ENCODE assay signal across 8 mouse cellular contexts in genomic region chr2:65818080-65818796, GRCm38 (mm10). TPM values are rescaled to one million over a fixed set of nuclear protein-coding genes. Genes with fewer than 3 reads are reported as not detected.
A peak's percentile ranks its signal among the peaks of the same experiment; 100 is the strongest.
DNase-seq lines count a peak whose midpoint lies in the region; ATAC-seq and TF ChIP-seq lines count a peak whose summit lies in the region.

No protein-coding gene starts in this region.

- TF ChIP-seq CTCF in layer of hippocampus, adult 2 months (conservative IDR thresholded peaks at IDR 0.05), result no peak

- peak overlapping the region; percentile 56; the same call in 1 of the 2 replicates for H3K27ac ChIP-seq in layer of hippocampus, adult 2 months
- H3K27ac ChIP-seq in embryonic facial prominence, embryonic 10.5 days (replicated peaks), result peak overlapping the region; percentile 70
- no peak overlapping the region for H3K27ac ChIP-seq in heart, embryonic 12.5 days (ENCODE audit: poor library complexity, severe bottlenecking)
- H3K27ac ChIP-seq in kidney, embryonic 15.5 days, result peak overlapping the region; percentile 45; the same call in 1 of the 2 replicates
- peak overlapping the region; percentile 37; the same call in 1 of the 2 replicates for H3K27ac ChIP-seq in lung, embryonic 16.5 days (ENCODE audit: low read length)

- peak overlapping the region; percentile 53 for H3K4me3 ChIP-seq in layer of hippocampus, adult 2 months
- H3K4me3 ChIP-seq in embryonic facial prominence, embryonic 10.5 days, result peak overlapping the region; percentile 32
- peak overlapping the region; percentile 26 for H3K4me3 ChIP-seq in heart, embryonic 12.5 days
- H3K4me3 ChIP-seq in kidney, embryonic 15.5 days (replicated peaks), result peak overlapping the region; percentile 28
- peak overlapping the region; percentile 36 for H3K4me3 ChIP-seq in lung, embryonic 16.5 days (ENCODE audit: low read length)

- peak overlapping the region; percentile 56 for H3K4me2 ChIP-seq in heart, embryonic 12.5 days
- peak overlapping the region; percentile 49 for H3K4me2 ChIP-seq in kidney, embryonic 15.5 days
- peak overlapping the region; percentile 46 for H3K4me2 ChIP-seq in lung, embryonic 16.5 days (ENCODE audit: low read depth, low read length)

- ATAC-seq in heart, embryonic 12.5 days (ENCODE audit: insufficient number of reproducible peaks, low FRiP score), result peak; percentile 74
- peak; percentile 81 for ATAC-seq in kidney, embryonic 15.5 days (replicated peaks; ENCODE audit: low FRiP score)
- ATAC-seq in lung, embryonic 16.5 days (ENCODE audit: low read depth), result peak; percentile 81

- no peak overlapping the region for H3K9ac ChIP-seq in heart, embryonic 12.5 days
- no peak overlapping the region for H3K9ac ChIP-seq in kidney, embryonic 15.5 days
- peak overlapping the region; percentile 45 for H3K9ac ChIP-seq in lung, embryonic 16.5 days (ENCODE audit: low read length)

- peaks cover 15% of the 10 kb centered on the region for H3K4me1 ChIP-seq in embryonic facial prominence, embryonic 10.5 days
- H3K4me1 ChIP-seq in heart, embryonic 12.5 days (replicated peaks), result no peaks in the 10 kb centered on the region
- H3K4me1 ChIP-seq in kidney, embryonic 15.5 days, result no peaks in the 10 kb centered on the region
- peaks cover 3% of the 10 kb centered on the region; the same call in 1 of the 2 replicates for H3K4me1 ChIP-seq in lung, embryonic 16.5 days (replicated peaks; ENCODE audit: control insufficient read depth, insufficient read depth, low read length)

- no peaks in the 10 kb centered on the region for H3K27me3 ChIP-seq in embryonic facial prominence, embryonic 10.5 days (replicated peaks; ENCODE audit: low read depth, poor library complexity, severe bottlenecking)
- no peaks in the 10 kb centered on the region for H3K27me3 ChIP-seq in heart, embryonic 12.5 days (replicated peaks)
- no peaks in the 10 kb centered on the region for H3K27me3 ChIP-seq in kidney, embryonic 15.5 days
- no peaks in the 10 kb centered on the region for H3K27me3 ChIP-seq in lung, embryonic 16.5 days (ENCODE audit: control insufficient read depth, insufficient read depth, low read depth, low read length)

- 41% methylated on average over 20 of the region's 20 CpGs for WGBS in embryonic facial prominence, embryonic 10.5 days
- WGBS in heart, embryonic 12.5 days, result 42% methylated on average over 20 of the region's 20 CpGs
- 36% methylated on average over 20 of the region's 20 CpGs for WGBS in kidney, embryonic 15.5 days
- 19% methylated on average over 20 of the region's 20 CpGs for WGBS in lung, embryonic 16.5 days

- H3K36me3 ChIP-seq in embryonic facial prominence, embryonic 10.5 days (replicated peaks), result no peaks in the 10 kb centered on the region
- no peaks in the 10 kb centered on the region for H3K36me3 ChIP-seq in heart, embryonic 12.5 days
- H3K36me3 ChIP-seq in kidney, embryonic 15.5 days, result no peaks in the 10 kb centered on the region
- H3K36me3 ChIP-seq in lung, embryonic 16.5 days (ENCODE audit: control insufficient read depth, insufficient read depth, low read length), result no peaks in the 10 kb centered on the region

- DNase-seq in layer of hippocampus, adult 2 months (ENCODE audit: low spot score in 2 of 2), result peak in 1 of 2 experiments; percentile 19
- no peak for DNase-seq in layer of hippocampus, adult 9-10 months (ENCODE audit: low spot score)
- peak; percentile 84 for DNase-seq in embryonic facial prominence, embryonic 10.5 days (ENCODE audit: low spot score)
- DNase-seq in right cerebral cortex, adult 2 months (ENCODE audit: low spot score in 2 of 2), result peak; percentile 37 to 57
- DNase-seq in natural killer cell, adult 2 months (ENCODE audit: low spot score in 2 of 2), result no peak

- H3K9me3 ChIP-seq in embryonic facial prominence, embryonic 10.5 days, result no peaks in the 10 kb centered on the region
- H3K9me3 ChIP-seq in heart, embryonic 12.5 days (replicated peaks), result no peaks in the 10 kb centered on the region
- H3K9me3 ChIP-seq in kidney, embryonic 15.5 days (replicated peaks), result no peaks in the 10 kb centered on the region
- H3K9me3 ChIP-seq in lung, embryonic 16.5 days (ENCODE audit: control insufficient read depth, low read length), result no peaks in the 10 kb centered on the region; the same call in 1 of the 2 replicates

RNA-seq across cellular contexts. Expression of gene Csrnp3, which starts 27.3 kb away (rescaled TPM):
- total RNA-seq in layer of hippocampus, adult 2 months (2021), result 10 to 100 TPM; 70.8 to 76.0 TPM
- polyA plus RNA-seq in embryonic facial prominence, embryonic 10.5 days (2016; fragmentation: Nextera tagmentation; extraction: Ambion mirVana), result 5.1 and 6.2 TPM in 2 replicates
- 0.87 and 1.0 TPM in 2 replicates for polyA plus RNA-seq in heart, embryonic 12.5 days (2016; fragmentation: Nextera tagmentation; extraction: Ambion mirVana)
- 2.3 and 2.5 TPM in 2 replicates for polyA plus RNA-seq in kidney, embryonic 15.5 days (2015; fragmentation: Nextera tagmentation; extraction: Ambion mirVana)
- polyA plus RNA-seq in lung, embryonic 16.5 days (2015; fragmentation: Nextera tagmentation; extraction: Ambion mirVana), result 0.54 and 0.58 TPM in 2 replicates

Comparison
In these comparisons a context has a peak if more than half of its experiments do, and no peak if none do; other contexts are left out.
1. DNase-seq: peak in embryonic facial prominence, embryonic 10.5 days (single experiment) and right cerebral cortex, adult 2 months (2 of 2); none in layer of hippocampus, adult 9-10 months (single experiment) and natural killer cell, adult 2 months (0 of 2).
2. Peak in every context shown above with its lines, with median percentiles within 50 percentile points of each other: H3K4me3 ChIP-seq, ATAC-seq and H3K4me2 ChIP-seq.